Mouse (Mus musculus): ENCODE data around the gene Ccdc124.

- TF ChIP-seq CTCF (IDR thresholded peaks at IDR 0.05; ENCODE audit: insufficient read depth, low read length): no peak
- TF ChIP-seq POLR2A (IDR thresholded peaks at IDR 0.05; ENCODE audit: borderline replicate concordance, extremely low read depth, low read depth, low read length): no peak
Observed at GRCm38 (mm10) chr8:70900872-70901387, 27.2 kb upstream of the Ccdc124 start.

Measured in lung, adult 2 months (tissue).